Mouse (Mus musculus) natural killer cell, adult 2 months (primary cell): ENCODE measurements around the gene Gnb1.

Experiments used
- DNase-seq, 2 experiments: peaks; one replicate each; pipeline ENCODE4 v3.0.0; 2022; ENCODE audit warnings: low spot score in 2 of 2

The Gnb1 gene

DNA sequence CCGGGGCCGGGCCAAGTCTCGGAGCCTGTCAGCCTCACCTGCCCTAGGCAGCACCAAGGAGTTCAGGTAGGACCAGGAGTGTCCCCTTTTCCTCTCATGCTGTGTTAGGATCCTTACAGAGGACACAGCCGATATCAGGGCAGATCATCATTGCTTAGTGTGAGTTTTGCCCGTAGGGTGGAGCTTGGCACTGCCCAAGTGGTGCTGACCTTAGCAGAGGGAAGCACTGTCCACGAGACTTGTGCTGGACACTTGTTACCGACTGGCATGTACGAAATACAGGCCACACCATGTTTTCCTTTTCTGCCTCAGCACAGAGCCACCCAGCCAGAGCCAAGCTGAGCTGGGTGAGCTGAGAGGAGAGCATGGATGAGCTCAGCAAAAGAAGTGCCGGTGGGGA lies 86.0 kb downstream of the Gnb1 start:
- DNase-seq: no peak

DNA sequence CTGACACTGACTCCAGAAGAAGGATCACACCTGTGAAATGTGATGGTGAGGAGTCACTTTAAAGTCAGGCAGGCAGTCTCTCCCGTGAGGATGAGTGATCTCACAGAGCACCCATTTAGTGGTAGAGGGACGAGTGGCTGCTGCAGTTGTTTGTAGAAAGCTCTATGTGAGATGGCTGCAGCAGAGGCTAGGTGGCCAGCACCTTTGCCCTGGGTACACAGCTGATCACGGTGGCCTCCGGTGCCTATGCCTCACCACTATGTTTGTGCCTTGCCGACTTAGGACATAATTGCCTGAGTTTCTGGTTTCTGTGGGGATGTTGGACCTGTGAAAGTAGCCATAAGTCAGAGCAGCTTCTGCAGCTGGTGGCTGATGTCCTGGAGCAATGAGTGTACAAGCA lies 86.6 kb downstream of the Gnb1 start:
- no peak for DNase-seq

DNA sequence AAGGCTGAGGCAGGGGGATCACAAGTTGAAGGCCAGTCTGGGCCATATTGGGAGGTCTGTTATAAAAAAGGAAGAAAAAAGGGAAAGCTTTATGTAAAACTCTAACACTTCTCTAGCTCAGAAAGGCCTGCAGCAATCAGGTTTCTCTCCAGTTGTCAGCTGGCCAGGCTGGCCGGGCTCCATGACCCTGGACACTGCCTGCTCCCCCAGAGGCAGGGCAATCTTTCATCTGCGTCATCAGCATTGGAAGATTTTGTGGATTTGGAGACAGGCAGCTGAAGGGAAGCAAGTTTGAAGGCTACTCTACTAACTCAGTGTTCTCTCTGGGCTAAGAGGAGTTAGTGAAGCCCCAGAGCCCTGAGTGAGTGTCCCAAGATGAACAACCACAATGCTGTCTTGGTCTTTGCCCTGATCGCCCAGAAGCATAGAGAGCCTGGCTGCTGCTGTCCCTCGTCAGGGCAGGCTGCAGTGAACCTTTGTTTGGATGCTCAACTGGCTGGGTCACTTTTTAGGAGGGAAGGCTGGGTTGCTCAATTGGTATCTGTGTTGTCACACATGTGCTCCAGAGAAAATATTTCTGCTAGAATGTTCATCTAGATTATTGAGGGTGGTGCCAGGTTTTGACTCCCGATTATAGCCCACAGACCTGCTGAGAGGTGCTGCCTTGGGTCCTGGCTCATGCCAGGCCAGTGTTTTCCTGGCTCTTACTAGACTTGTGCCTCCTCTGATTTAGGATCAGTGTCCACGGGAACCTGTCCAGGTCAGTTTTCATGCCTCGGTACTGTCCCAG lies 87.4 kb downstream of the Gnb1 start:
- no peak for DNase-seq

DNA sequence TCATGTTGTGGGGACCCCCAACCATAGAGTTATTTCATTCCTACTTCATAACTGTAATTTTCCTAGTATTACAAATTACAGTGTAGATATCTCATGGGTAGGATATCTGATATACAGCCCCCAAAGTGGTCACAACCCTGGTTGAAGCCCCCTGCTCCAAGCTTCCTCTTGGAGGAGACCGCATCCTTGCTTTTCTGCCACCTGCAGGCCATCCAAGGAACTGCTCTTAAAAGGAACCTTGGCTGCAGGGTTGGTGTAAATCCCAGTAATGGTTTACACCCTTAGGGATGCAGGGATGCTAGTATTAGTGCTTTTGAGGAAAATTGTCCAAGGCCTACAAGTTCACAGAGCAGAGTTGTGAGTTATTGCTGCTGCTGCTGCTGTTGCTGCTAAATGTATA lies 89.3 kb downstream of the Gnb1 start:
- DNase-seq: peak in 1 of 2 experiments; percentile 34

DNA sequence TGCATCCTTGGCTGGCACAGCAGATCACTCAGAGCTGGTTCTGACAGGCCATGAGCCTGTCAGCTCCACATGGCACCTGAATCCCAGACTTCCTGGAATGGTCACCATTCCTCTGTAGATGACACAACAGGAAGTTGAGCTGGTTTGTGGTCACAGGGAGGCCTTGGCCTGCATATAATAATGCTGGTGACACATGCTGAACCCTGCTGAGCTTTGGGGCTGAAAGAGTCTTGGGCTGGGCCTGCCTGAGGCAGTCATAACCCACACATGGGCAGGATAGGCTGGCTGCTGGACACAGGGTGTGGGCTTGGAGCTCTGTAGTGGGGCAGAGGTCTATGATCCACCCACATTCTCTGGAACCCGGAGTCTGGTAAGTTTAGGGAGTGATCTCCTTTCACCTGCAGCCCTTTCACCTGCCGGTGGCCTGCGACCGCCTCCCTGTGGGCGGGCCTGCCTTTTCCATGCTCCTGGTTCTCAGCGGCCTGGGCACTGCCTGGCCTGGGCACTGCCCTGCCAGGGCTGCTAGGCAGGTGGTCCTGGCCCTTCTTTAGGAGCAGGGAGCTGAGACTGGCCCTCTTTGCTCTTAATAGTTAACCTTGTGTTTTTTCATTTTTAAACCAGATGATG lies 91.2 kb downstream of the Gnb1 start:
- no peak for DNase-seq

DNA sequence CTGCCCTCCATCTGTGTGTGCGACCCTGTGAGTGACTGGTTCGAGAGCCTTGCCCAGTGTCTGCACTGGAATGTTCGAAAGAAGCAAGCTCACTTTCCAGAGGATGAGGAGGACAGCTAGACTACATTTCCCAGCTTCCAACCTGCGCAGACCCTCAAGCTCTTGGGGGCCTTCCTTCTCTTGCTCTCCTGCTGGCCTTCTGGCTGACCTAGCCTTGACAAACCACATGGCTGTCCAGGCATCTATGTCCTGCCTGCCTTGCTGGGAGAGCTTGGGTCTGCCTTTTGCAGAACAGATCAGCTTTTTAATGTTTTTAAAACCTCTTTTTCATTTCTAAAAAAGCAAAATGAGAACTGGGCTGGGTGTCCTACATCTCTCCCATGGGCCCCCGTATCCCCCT lies 98.2 kb downstream of the Gnb1 start:
- DNase-seq: no peak

DNA sequence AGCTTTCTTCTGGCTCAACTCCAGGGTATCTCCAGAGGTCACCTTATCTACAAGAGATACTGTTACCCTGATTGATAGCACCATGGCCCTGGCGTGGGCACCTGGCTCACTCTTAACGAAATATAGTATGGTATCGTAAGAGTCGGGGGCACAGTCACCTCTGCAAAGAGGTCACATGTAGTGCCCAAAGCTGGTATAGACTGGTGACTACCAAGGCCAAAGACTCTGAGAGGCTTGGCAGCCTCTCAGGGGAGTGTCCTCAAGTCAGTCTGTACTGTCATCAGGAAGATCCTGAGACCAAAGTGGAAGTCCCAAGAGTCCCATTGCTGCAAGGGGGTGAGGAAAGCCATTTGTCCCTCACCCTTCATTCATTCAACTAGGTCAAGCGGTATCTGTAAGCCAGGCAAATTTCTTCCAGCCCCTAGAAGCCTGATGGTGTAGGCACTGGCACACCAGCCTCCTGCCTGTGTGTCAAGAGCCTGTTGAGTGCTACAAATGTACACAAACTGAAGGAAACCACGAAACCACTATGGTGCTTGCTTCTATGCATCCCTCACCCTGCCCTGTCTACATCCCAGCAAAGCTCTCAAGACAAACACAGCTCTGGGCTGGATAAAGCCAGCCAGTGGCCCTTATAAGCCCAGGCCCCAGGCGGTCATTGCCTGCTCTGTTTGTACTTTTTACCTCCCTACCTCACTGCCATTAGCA lies 100.0 kb downstream of the Gnb1 start:
- no peak for DNase-seq

DNA sequence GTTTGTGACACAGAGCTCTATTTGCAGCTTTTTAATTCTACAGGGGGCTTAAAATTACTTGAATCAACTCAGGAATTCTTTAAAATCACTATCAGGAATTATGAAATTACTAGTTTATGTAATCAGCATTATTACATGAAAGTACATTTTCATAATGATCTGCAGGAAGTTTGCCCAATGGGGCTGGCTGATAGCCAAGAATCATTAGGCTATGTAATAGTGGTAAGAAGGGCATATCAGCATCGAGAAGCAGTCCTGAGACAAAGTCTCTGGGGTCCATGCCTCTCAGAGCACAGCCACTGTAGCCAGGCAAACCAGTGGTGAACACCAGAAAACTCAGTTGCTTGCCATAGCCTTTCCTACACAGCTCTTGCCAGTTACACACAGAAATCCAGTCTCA lies 102.6 kb downstream of the Gnb1 start:
- DNase-seq: no peak

DNA sequence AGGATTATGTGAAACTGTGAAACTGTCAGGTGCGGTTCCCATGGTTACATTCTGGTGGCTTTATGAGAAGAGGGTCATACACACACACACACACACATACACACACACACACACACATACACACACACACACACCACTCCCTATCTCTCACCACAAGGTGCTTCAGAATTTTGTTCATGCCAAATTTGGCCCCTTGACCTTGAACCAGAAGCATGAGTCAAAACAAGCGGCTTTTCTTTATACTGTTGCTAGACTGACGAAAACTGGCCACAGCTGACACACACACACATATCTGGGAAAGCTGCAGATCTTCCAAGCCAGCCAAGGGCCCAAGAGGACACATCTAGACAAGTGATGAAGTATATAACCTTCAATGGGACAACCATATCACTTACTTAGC lies 104.6 kb downstream of the Gnb1 start:
- DNase-seq: no peak

DNA sequence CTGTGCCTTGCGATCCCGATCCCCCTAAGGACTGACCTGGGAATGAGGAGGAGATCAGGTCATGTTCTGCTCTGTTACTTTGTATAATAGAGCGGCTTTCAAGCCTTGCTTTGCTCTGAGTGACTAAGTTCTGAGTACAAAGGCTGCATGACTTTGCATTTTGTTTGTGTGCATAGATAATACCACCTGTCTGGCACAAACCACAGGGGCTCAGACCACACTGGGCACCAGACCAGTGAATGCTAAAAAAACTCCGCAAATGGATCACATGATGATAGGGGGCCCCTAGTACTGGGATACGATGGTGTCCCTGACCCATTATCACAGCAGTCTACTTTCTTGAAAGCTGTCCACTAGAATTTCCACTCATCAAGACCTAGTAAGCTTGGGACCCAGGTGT lies 105.4 kb downstream of the Gnb1 start:
- DNase-seq: no peak

DNA sequence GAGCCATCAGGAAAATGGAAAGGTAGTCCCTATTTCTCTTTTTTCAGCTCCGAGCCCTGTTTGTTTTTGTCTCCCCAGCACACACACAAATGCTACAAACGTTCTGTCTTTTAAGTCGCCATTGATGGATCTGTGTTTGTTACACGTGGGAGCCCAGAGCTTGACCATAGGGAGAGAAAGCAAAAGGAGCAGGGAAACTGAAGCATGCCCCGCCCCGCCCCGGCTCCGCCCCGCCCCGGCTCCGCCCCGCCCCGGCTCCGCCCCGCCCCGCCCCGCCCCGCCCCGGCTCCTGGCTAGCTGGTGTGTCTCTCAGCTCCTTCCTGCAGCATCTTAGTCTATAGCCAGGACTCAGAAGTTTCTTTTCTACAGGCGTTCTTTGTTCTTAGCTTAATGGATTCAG lies 107.4 kb downstream of the Gnb1 start:
- no peak for DNase-seq

DNA sequence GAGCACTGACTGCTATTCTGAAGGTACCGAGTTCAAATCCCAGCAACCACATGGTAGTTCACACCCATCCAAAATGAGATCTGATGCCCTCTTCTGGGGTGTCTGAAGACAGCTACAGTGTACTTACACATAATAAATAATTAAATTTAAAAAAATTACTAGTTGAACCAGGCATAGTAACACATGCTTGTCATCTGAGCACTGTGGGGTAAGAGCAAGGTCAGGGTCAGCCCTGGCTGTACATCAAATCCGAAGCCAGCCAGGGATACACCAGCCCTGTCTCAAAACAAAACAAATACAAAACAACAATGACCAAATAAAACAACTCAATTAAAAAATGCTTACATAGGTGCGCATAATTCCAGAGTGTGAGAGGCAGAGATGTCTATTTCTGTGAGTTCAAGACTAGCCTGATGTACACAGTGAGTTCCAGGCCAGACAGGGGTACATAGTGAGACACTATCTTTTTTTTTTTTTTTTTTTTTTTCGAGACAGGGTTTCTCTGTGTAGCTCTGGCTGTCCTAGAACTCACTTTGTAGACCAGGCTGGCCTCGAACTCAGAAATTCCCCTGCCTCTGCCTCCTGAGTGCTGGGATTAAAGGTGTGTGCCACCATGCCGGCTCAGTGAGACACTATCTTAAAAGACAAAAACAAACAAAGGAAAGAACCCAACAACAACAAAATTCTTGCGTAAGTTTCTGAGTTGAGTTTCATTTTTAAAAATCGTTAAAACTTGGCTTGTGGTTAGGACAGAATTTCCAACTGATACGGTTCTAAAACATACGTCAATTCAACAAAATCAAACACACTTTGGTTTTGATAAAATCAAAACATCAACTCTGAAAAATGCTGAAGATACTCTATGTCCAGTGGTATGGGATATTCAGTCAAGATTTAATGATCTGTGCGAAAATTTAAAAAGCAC lies 109.0 kb downstream of the Gnb1 start:
- DNase-seq: no peak

DNA sequence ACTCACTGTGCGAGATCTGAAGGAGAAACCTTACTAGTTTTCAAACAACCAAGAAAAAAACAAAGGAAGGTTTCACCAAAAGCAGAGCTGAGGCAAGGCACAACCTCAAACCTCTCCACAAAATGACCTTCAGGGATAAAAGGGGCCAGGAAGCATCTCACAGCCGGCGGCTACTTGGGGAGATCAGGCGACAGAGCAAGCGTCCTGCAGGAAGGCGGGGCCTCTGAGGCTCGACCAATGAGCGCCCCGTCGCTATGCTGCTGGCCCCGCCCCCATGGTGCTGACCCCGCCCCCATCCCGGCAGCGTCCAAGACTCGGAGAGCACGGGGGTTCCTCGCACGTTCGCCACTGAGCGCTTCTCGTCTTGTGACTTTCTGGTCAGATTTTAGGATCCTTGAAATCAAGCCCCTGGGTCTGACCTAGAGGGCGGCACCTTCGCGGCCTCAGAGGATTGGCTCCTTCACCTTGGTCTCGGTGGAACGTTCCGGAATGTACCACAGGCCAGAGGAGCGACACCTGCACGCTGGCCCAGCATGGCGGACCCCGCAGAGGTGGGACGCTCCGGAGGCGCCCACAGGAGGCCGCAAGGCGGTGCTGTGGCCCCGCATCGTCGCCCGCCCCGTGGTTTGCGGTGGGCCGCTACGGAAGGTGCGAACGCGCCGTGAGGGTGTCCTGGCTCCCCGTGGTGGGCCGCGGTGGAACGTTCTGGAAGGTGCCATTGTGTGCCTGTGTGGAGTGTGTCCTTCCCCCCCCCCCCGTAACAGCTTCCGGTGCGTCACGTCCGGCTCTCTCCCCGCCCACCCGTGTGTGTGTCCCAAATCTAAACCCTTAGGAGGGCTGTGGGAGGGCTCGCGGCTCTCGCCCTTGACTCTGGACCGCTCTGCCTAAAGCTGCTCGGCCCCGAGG lies 110.2 kb downstream of the Gnb1 start, which contains the start of gene Slc35e2:
Gene Slc35e2, plus strand, starts transcription at position 326 of the 906 bp plus-strand sequence.
- DNase-seq: peak; percentile 96

DNA sequence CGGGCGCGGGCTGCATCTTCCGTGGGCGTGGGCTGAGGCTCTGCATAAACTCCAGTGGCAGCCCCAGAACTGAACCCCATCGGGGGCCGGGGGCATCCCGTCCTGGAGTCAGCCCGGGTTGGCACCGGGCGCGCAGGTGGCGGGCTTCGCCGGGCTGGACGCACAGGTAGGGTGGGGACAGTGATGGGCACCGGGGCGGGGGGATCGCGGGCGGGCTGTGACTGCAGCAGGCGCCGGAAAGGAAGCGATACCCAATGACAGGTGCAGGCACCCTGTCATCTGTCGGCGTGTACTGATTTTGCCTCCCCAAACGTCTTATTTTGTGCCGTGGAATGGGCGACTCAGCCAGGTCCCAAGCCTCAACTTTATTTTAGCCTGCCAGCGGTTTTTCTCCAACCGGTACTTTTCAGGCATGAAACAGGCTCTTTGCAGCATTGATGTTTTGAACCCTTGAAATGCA lies 110.9 kb downstream of the Gnb1 start:
- DNase-seq: no peak

DNA sequence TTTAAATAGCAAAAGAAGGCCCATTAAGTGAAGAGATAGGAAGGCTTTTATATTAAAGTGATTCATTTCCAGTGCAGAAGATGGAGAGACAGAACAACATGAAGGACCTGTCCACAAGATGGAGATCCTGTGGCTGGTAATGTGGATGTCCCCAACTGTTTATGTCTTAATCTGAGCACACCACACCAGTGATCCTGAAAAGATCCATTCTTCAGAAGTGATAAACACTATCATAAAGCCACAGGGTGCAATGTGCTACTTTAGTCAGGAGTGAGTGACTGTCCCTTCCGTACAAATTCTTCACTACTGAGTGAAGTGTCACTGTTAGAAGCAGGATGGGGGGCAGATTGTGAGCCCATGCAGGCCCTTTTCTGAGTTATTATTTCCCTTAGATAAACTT lies 111.6 kb downstream of the Gnb1 start:
- no peak for DNase-seq

DNA sequence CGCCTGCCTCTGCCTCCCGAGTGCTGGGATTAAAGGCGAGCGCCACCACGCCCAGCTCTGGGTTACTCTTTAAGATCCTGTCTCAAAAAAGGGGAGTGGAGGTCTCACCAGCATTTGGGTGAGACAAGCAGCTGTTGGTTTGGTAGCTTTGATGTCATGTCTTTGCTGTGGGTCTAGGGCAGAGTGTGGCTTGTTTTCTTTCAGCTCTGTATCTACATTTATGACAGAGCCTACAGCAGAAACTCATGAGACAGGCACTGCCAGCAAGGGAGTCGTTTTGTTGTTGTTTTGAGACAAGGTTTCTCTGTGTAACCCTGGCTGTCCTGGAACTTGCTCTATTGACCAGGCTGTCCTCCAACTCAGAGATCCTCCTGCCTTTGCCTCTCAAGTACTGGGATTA lies 112.6 kb downstream of the Gnb1 start:
- DNase-seq: no peak

DNA sequence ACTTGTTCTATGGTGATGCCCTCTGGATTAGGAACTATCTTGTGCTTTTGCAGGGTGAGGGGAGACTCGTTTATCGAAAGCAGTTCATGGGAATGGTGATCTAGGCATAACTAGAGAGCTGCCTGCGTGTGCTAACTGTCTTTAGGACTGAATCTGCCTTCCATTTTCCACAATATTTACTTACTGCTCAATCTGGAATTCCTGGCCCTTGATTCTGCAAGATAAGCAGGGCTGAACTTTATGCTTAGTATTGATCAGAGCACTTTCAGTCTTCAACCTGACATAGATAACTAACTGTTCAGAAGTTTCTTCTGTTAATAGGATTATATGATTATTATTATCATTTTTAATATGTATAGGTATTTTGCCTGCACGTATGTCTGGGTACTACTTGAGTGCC lies 114.0 kb downstream of the Gnb1 start:
- DNase-seq: no peak

DNA sequence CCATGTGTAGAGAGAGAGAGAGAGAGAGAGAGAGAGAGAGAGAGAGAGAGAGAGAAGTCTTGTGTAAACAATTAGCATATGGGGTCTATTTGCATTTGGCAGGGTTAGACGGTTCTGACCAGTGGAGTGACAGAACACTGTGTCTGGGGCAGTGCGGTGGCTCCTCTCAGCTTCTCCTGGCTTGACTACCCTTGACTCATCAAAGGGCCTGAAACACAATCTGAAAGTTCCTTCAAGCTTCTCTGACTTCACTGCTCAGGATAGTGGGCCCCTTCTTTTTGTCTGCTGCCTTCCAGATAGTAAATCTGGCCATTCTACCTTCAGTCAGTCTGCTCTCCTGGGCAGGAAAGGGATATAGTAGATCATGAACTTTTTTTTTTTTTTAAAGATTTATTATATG lies 115.7 kb downstream of the Gnb1 start:
- DNase-seq: no peak
